Mouse (Mus musculus) hindbrain, embryonic 13.5 days (tissue): ENCODE data around the gene Alpk1. TPM values are rescaled to one million over a fixed set of nuclear protein-coding genes. Genes with fewer than 3 reads are reported as not detected.

Experiments
- ATAC-seq: fragments of 200-750 bp; cut with Nextera tagmentation; 2 replicates; pipeline ENCODE4 v1.8.0; 2017; ENCODE audit warnings: moderate TSS enrichment; ENCODE audit not compliant: low FRiP score
- H3K27ac ChIP-seq: fragments of 300-500 bp; sonication (generic); 2 replicates; pipeline ENCODE4 v1.5.1; 2015; ENCODE audit warnings: inconsistent platforms, mild to moderate bottlenecking, moderate library complexity
- H3K27me3 ChIP-seq: fragments of 300-500 bp; sonication (generic); 2 replicates; pipeline ENCODE4 v1.6.1; 2015; ENCODE audit warnings: mild to moderate bottlenecking, inconsistent platforms
- H3K36me3 ChIP-seq: fragments of 300-500 bp; sonication (generic); 2 replicates; pipeline ENCODE4 v1.6.1; 2015; ENCODE audit warnings: mild to moderate bottlenecking, inconsistent platforms
- H3K4me1 ChIP-seq: fragments of 300-500 bp; sonication (generic); replicated peaks from 2 replicates; pipeline ENCODE4 v1.6.1; 2015; ENCODE audit warnings: inconsistent platforms
- H3K4me2 ChIP-seq: fragments of 300-500 bp; sonication (generic); 2 replicates; pipeline ENCODE4 v1.6.1; 2015; ENCODE audit warnings: inconsistent platforms, mild to moderate bottlenecking, moderate library complexity
- H3K4me3 ChIP-seq: fragments of 300-500 bp; sonication (generic); 2 replicates; pipeline ENCODE4 v1.5.1; 2015; ENCODE audit warnings: mild to moderate bottlenecking, inconsistent platforms
- H3K9ac ChIP-seq: fragments of 300-500 bp; sonication (generic); 2 replicates; pipeline ENCODE4 v1.6.1; 2015; ENCODE audit warnings: mild to moderate bottlenecking, inconsistent platforms
- H3K9me3 ChIP-seq: fragments of 300-500 bp; sonication (generic); 2 replicates; pipeline ENCODE4 v1.6.1; 2016; ENCODE audit warnings: inconsistent platforms
- WGBS: fragments of 180-500 bp; shearing (Covaris S2); methylation state at CpG from one replicate; pipeline ENCODE4 v1.1.7; 2015; 5-methylcytosine and 5-hydroxymethylcytosine counted together
- polyA plus RNA-seq: library from polyadenylated mRNA; unstranded; fragments of >200 nt; fragmentation: Nextera tagmentation; extraction: Ambion mirVana; gene quantifications from 2 replicates; pipeline ENCODE4 v1.2.1, GENCODE M21; 2015

The Alpk1 gene
- polyA plus RNA-seq, 1 experiment from 2014 or later = 0.79 TPM

DNA sequence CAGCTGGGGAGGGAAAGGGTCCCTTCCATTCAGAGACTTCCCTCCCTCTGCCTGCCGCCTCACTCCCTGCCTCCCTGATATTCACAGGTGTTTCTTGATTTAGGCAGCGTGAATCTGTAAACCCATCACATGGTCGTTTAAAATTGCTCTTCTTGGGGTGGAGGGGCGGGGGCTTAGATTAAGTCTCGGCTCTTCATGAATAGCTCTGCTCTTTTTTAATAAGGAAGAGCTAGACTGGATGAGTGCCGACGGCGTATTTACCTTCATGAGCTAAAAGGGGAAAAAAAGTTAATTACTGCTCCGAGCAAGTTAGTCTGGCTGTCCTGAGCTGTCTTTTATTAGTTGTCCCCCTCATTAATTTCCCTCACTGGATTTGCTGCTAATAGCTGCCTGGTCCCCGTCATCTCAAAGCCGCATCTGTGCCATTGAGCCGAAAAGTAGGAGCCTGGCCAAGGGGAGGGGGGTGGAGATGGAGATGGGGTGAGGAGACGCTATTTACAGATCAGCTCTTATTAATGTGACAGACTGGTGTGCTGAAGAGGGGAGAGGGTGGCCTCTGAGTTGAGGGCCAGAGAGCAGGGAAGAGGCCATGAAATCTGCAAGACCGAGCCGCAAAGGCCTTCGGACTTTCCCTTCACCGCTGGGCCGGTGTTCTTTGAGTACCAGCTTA, 134.0 kb downstream of the Alpk1 start:
- Histone ChIP-seq H3K27me3 (peaks cover 62% of the 10 kb centered on the region), H3K4me2 (no peak overlapping the region), H3K4me1 (peaks cover 16% of the 10 kb centered on the region), H3K27ac (no peak overlapping the region), H3K9me3 (no peaks in the 10 kb centered on the region), H3K9ac (no peak overlapping the region), H3K4me3 (no peak overlapping the region), H3K36me3 (no peaks in the 10 kb centered on the region)
- WGBS = 46% methylated on average over 18 of the region's 18 CpGs
- no peak for ATAC-seq

DNA sequence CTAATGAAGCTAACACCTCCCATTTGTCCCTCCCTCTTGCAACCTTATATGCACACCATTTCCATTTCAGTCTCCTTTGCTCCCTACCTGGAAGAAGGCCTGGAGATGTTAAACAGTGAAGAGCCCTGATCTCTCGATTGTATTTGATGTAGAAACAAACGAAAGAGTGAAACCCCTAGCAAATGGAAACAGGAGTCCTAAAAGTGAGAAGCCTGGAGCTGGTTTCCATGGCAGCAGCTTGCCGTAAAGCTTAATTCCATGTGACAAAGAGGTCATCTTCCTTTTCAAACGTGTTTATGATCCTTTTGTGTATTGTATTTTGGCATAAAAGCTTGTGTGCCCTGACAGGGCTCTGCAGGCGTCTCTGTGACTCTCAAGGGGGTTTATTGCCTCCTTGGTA, 138.1 kb downstream of the Alpk1 start:
- H3K36me3 ChIP-seq = no peaks in the 10 kb centered on the region
- whole genome bisulfite sequencing = 5% methylated on average over 5 of the region's 5 CpGs
- H3K4me1 ChIP-seq = peaks cover 35% of the 10 kb centered on the region
- no peak for ATAC-seq
- H3K4me2 ChIP-seq = no peak overlapping the region
- no peak overlapping the region for H3K9ac ChIP-seq
- H3K4me3 ChIP-seq = no peak overlapping the region
- H3K9me3 ChIP-seq = no peaks in the 10 kb centered on the region
- H3K27ac ChIP-seq = no peak overlapping the region
- H3K27me3 ChIP-seq = peaks cover 90% of the 10 kb centered on the region

DNA sequence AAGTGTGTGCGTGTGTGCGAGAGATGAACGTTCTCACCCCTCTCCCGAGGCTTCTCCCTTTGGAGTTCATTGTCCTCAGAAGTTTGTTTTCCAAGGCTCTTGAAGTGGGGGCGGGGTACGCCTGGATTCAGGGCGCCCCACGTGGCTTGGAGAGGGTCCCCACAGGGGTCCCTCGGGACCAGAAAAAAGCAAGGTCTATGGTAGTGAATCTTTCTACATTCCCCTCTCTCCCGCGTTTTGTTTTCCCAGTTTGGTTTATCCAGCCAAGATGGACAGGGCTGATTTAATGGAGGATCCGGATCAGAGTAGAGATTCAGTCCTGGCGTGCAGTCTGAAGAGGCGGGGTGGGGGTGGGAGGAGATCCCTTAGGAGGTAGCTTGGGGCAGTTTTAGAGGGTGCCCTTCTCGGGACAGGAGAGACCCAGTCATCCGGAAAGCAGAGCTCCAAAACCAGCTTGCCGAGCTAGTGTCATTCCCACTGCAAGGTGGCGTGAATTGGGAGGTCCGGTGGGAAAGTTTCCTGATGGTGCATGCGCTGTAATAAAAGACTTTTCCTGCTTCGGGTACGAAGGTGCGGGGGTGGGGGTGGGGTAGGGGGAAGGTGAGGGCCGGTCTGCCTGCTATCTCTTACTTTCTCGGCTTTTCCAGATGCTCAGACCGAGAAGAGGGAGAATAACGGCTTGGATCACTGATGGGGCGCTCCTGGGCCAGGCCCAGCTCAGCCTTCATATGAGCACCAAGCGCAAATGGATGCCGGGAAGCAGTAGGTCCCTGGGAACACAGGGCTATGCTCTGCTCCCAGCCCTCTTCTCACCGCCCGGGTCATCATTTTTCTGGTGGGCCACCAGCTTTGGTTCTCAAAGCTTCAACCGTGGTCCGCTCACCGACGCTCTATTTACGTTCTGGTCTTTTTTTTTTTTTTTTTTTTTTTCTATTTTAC, 139.3 kb downstream of the Alpk1 start:
- Histone ChIP-seq H3K27me3 (peaks cover 85% of the 10 kb centered on the region), H3K4me3 (peak overlapping the region; percentile 9), H3K9me3 (no peaks in the 10 kb centered on the region), H3K4me2 (peak overlapping the region; percentile 44), H3K36me3 (no peaks in the 10 kb centered on the region), H3K9ac (no peak overlapping the region), H3K27ac (no peak overlapping the region), H3K4me1 (peaks cover 29% of the 10 kb centered on the region)
- ATAC-seq = no peak
- 2% methylated on average over 37 of the region's 37 CpGs for WGBS

DNA sequence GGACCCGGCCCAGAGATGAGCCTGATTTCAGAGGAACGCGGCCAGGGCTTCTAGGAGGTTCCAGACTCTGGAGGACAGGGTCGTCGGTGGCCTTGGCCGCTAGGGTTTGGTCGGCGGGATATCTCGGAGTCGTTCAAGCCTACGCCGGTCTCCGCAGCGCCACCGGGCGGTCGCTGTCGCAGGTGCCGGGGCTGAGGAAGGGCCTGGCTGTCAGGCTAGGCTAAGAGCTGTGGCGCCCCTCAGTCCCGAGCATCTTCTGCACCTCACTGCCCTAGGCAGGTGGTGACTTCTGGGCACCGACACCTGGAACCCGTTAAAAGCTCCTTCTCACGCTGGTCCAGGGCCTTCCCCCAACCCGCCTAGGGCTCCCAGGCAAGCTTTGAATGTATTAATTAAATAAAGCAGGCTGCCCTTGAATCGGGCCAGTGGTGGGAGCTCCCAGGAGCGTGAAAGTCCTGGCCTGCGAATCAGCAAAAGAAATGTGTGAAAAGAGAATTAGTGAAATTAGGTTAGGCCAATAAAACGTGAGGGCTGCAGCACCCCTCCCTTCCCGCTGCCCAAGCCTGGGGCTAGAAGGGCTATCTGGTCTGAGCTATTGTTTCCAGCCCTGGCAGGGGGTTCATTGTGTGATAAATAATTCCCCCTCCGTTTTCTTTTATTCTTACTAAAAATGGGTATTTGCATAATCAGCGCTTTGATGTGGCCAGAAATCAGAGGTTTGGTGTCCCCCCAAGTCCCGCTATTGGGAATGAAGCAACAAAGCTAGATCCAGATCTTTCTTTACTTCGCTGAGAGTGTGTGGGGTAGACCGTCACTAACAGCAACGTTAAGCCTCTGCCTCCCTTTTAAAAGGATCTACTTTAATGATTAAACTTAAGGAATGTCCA, 140.2 kb downstream of the Alpk1 start:
- 0 out of 2 replicates have a peak overlapping the region, but pooled peaks have one; percentile 24 for H3K9ac ChIP-seq
- ATAC-seq = peak; percentile 84
- H3K4me3 ChIP-seq = peak overlapping the region; percentile 12
- WGBS = 2% methylated on average over 36 of the region's 36 CpGs
- H3K4me1 ChIP-seq = peaks cover 27% of the 10 kb centered on the region
- no peak overlapping the region for H3K27ac ChIP-seq
- peak overlapping the region; percentile 44 for H3K4me2 ChIP-seq
- no peaks in the 10 kb centered on the region for H3K9me3 ChIP-seq
- H3K27me3 ChIP-seq = peaks cover 81% of the 10 kb centered on the region
- H3K36me3 ChIP-seq = no peaks in the 10 kb centered on the region

DNA sequence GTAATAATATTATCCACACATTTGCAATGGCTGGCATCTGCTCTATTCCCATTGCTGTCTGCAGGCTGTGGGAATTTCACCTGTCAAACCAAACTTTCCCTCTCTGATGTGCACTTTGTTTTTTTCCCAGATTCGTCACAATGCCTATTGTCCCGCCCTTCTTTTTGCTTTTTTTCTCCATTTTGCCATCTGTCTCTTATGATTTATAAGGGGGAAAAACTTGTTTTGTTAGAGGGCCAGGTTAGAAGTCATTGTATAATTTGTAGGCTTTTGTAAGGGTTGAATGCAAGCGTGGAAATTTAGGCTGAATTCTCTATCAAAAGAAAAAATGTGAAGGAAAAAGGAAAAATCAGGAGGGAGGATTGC, 145.4 kb downstream of the Alpk1 start:
- H3K27ac ChIP-seq = no peak overlapping the region
- no peak overlapping the region for H3K9ac ChIP-seq
- WGBS = 4% methylated on average over 3 of the region's 3 CpGs
- H3K4me1 ChIP-seq = peaks cover 44% of the 10 kb centered on the region
- H3K4me3 ChIP-seq = peak overlapping the region; percentile 56
- no peaks in the 10 kb centered on the region for H3K36me3 ChIP-seq
- ATAC-seq = no peak
- H3K4me2 ChIP-seq = peak overlapping the region; percentile 92
- H3K27me3 ChIP-seq = peaks cover 78% of the 10 kb centered on the region
- H3K9me3 ChIP-seq = no peaks in the 10 kb centered on the region

DNA sequence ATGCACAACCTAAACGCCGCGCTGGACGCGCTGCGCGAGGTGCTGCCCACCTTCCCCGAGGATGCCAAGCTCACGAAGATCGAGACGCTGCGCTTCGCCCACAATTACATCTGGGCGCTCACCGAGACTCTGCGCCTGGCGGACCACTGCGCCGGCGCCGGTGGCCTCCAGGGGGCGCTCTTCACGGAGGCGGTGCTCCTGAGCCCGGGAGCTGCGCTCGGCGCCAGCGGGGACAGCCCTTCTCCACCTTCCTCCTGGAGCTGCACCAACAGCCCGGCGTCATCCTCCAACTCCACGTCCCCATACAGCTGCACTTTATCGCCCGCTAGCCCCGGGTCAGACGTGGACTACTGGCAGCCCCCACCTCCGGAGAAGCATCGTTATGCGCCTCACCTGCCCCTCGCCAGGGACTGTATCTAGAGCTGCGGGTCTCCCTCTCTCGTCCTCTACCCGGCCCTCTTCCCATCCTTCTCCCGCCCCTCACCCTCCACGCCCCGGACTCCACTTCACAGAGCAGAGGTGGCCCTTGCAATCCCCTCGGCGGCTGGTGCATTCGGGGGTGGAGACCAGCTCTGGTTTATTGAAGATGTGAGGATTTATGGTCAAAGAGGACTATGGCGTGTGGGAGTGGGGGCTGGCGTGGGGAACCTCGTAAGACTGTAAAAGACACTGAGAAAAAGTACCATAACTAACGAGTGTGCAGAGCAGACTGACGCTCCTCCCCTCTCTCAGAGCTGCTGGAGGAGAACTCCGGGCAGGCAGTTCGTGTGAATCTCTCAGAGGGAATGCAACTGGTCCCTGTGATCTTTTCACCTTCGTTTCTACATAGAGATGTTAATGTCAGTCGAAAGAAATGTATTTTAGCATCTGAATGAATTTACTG, 146.0 kb downstream of the Alpk1 start:
- Histone ChIP-seq H3K4me3 (peak overlapping the region; percentile 56), H3K27me3 (peaks cover 78% of the 10 kb centered on the region), H3K9ac (peak overlapping the region; percentile 74), H3K4me1 (peaks cover 38% of the 10 kb centered on the region), H3K36me3 (no peaks in the 10 kb centered on the region), H3K9me3 (no peaks in the 10 kb centered on the region), H3K27ac (peak overlapping the region; percentile 84), H3K4me2 (peak overlapping the region; percentile 92)
- 1% methylated on average over 46 of the region's 58 CpGs for WGBS
- ATAC-seq = peak; percentile 72

DNA sequence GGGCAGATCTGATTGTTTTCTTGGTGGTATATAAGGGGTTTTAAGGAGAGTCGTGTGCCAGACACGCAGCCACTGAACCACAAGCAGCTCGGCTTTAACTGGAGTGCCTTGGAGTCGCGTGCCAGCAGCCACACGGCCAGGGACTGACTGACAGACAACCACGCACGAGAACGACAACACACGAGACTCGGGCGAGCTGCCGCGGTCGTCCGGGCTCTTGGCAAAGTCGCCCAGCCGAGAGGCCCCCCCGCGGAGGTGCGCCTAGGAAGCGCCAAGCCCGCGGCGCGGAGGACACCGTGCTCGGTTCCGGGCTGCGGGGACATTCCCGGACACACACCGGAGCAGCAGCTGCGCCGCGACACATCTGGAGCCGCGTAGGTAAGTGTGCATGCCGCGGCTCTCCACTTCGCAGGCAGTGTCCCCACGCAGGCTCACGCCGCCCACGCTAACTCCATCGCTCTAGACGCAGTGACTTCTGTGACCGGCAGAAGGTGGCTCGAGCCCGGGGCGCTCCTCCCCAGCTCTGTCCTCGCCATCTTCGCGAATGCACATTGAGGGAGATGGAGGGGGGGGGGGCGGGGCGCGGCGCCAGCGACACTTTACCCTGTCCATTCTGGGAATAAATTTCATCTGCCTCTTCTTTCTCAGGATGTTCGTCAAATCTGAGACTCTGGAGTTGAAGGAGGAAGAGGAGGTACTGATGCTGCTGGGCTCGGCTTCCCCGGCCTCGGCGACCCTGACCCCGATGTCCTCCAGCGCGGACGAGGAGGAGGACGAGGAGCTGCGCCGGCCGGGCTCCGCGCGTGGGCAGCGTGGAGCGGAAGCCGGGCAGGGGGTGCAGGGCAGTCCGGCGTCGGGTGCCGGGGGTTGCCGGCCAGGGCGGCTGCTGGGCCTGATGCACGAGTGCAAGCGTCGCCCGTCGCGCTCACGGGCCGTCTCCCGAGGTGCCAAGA, 147.0 kb downstream of the Alpk1 start, which contains the start of gene Neurog2:
TSS of gene Neurog2 (plus strand) at position 56 of the 953 bp plus-strand sequence.
- ATAC-seq = peak; percentile 62
- Histone ChIP-seq H3K4me3 (peak within 1 kb of the TSS; percentile 56), H3K4me1 (peaks cover 45% of the 10 kb centered on the region), H3K27ac (peak within 1 kb of the TSS; percentile 84), H3K4me2 (peak within 1 kb of the TSS; percentile 92), H3K9ac (peak within 1 kb of the TSS; percentile 74), H3K27me3 (peaks cover 78% of the 10 kb centered on the region), H3K9me3 (no peaks in the 10 kb centered on the region), H3K36me3 (no peaks in the 10 kb centered on the region)
- whole genome bisulfite sequencing = under 1% methylated on average over 85 of the region's 92 CpGs

DNA sequence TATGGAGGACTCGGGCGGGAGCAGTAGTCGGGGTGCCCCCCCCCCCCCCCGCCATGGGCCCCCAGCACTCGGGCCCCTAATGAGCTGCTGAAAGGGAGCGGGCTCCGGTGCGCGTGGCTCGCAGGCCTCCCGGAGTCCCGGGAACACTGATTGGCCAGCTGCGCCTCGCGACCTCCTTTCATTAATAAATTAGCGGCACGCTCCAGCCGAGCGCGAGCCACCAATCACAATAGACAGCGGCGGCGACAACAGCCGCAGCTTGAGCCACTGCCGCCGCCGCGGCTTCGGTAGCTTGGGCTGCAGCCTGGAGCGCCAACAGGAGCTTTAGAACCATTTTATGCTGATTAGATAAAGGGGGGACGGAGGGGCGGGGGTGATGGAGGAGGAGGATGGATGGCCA, 147.8 kb downstream of the Alpk1 start:
- WGBS = under 1% methylated on average over 29 of the region's 32 CpGs
- H3K27ac ChIP-seq = peak overlapping the region; percentile 84
- peak overlapping the region; percentile 74 for H3K9ac ChIP-seq
- peak; percentile 82 for ATAC-seq
- H3K4me1 ChIP-seq = peaks cover 53% of the 10 kb centered on the region
- H3K27me3 ChIP-seq = peaks cover 78% of the 10 kb centered on the region
- H3K36me3 ChIP-seq = no peaks in the 10 kb centered on the region
- peak overlapping the region; percentile 92 for H3K4me2 ChIP-seq
- no peaks in the 10 kb centered on the region for H3K9me3 ChIP-seq
- peak overlapping the region; percentile 56 for H3K4me3 ChIP-seq

DNA sequence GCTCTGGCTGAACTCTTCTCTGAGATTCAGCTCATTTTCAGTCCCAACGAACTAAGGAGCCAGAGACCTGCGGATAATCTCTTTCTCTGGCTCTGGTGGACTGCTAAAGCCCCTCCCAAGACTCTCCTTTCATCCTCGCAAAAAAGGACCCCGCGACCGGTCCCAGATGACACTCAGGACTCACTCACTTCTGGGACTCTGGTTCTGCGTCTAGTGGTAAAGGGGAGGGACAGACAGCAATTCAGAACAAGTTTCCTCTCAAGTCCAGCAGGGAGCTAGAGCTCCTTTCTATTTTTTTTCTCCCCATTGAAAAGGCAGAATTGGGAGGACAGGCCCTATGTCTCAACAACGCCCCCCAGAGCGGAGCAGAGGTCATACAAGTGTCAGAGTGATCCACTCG, 148.7 kb downstream of the Alpk1 start:
- H3K4me2 ChIP-seq = peak overlapping the region; percentile 92
- H3K36me3 ChIP-seq = no peaks in the 10 kb centered on the region
- no peaks in the 10 kb centered on the region for H3K9me3 ChIP-seq
- under 1% methylated on average over 10 of the region's 10 CpGs for WGBS
- peaks cover 78% of the 10 kb centered on the region for H3K27me3 ChIP-seq
- ATAC-seq = no peak
- 0 out of 2 replicates have a peak overlapping the region, but pooled peaks have one; percentile 56 for H3K4me3 ChIP-seq
- H3K9ac ChIP-seq = no peak overlapping the region
- peaks cover 57% of the 10 kb centered on the region for H3K4me1 ChIP-seq
- H3K27ac ChIP-seq = no peak overlapping the region

DNA sequence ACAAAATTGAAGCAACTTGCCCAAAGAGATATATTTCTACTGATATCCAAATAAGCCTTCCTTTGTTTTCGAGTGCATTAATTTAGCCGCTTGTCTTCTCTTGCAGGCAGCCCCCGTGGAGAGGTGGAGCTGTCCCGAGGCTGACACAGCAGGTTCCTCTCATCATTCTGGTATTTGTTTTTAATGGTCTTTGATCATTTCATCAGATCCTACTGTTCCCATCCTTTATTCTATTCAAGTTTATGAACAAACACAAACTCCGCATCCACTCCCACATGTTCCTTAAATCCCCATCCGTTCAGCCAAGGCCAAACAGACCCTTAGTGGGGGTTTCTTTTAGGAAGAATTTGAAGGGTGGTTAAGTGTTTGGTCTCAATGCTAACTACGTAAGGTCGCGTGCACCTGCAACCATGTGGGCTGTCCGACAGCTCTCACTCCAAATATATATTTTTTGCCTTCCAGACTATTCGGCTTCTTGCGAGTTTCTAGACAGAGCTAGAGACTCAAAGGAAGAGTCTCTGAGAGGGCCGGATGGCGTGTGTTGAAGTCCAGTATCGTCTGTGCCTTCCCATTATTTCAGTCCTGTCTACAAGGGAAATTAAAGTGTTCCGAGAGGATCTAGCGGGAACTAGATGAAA, 149.5 kb downstream of the Alpk1 start:
- Histone ChIP-seq H3K27ac (no peak overlapping the region), H3K4me3 (no peak overlapping the region), H3K36me3 (no peaks in the 10 kb centered on the region), H3K9ac (no peak overlapping the region), H3K27me3 (peaks cover 83% of the 10 kb centered on the region), H3K4me2 (peak overlapping the region; percentile 92), H3K9me3 (no peaks in the 10 kb centered on the region), H3K4me1 (peaks cover 61% of the 10 kb centered on the region)
- no peak for ATAC-seq
- 3% methylated on average over 17 of the region's 17 CpGs for WGBS
